Mouse (Mus musculus): Measurements from ENCODE around the gene Ralbp1. TPM values are rescaled to one million over a fixed set of nuclear protein-coding genes. Genes with fewer than 3 reads are reported as not detected.

Gene Ralbp1
- polyA plus RNA-seq, 2 experiments, result 15.7 to 36.0 TPM

DNA sequence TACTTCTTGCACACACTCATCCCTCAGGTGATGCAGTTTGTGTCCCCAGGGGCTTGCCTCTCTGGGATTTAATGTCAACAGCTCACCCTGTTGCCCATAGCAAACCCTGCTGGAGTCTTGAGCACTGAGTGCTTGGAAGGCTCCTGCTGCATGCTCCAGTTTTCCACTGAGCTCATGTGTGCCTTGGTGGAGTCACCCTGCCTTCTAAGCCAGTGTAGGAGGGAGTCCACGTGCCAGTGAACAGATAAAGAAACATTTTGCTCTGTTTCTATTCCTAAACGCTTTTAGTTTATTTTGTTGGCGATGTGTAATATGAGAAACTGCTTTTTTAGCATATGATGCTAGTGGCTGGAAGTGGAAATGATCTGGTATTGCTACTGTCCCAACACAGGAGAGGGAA, 48.9 kb downstream of the Ralbp1 start:
- Histone ChIP-seq H3K27me3 (ENCODE audit: control insufficient read depth, insufficient read depth, low read length) (no peaks in the 10 kb centered on the region), H3K4me1 (replicated peaks; ENCODE audit: control insufficient read depth in 2 of 2, insufficient read depth in 2 of 2, low read length in 1 of 2) (no peaks in the 10 kb centered on the region), H3K4me3 (ENCODE audit: insufficient read depth in 1 of 2, low read depth in 2 of 2, low read length in 2 of 2) (no peak overlapping the region), H3K27ac (no peak overlapping the region), H3K36me3 (replicated peaks; ENCODE audit: control insufficient read depth, insufficient read depth, low read depth) (peaks cover 28% of the 10 kb centered on the region), H3K9ac (replicated peaks) (no peak overlapping the region), H3K4me2 (ENCODE audit: low read depth) (no peak overlapping the region), H3K9me3 (ENCODE audit: control insufficient read depth, low read length) (no peaks in the 10 kb centered on the region)
- no peak for DNase-seq (ENCODE audit: low read depth in 3 of 3, low spot score in 3 of 3)
- TF ChIP-seq CTCF (IDR thresholded peaks at IDR 0.05; ENCODE audit: low read depth), result no peak
- TF ChIP-seq EP300 (IDR thresholded peaks at IDR 0.05; ENCODE audit: low read depth), result no peak
- no peak for ATAC-seq (ENCODE audit: insufficient read depth)
- WGBS (ENCODE audit: insufficient replicate concordance), result 73% methylated on average over 3 of the region's 3 CpGs

GRCm38 (mm10) chr17:65833891-65834290, 51.7 kb downstream of the Ralbp1 start:
- 80% methylated on average over 3 of the region's 3 CpGs for WGBS (ENCODE audit: insufficient replicate concordance)
- DNase-seq (ENCODE audit: low read depth in 3 of 3, low spot score in 3 of 3) (no peak), ATAC-seq (ENCODE audit: insufficient read depth) (no peak)
- H3K36me3 ChIP-seq (replicated peaks; ENCODE audit: control insufficient read depth, insufficient read depth, low read depth), result peaks cover 25% of the 10 kb centered on the region
- H3K4me2 ChIP-seq (ENCODE audit: low read depth), result no peak overlapping the region
- no peaks in the 10 kb centered on the region for H3K27me3 ChIP-seq (ENCODE audit: control insufficient read depth, insufficient read depth, low read length)
- no peaks in the 10 kb centered on the region for H3K4me1 ChIP-seq (replicated peaks; ENCODE audit: control insufficient read depth in 2 of 2, insufficient read depth in 2 of 2, low read length in 1 of 2)
- no peak overlapping the region for H3K4me3 ChIP-seq (ENCODE audit: insufficient read depth in 1 of 2, low read depth in 2 of 2, low read length in 2 of 2)
- H3K9me3 ChIP-seq (ENCODE audit: control insufficient read depth, low read length), result no peaks in the 10 kb centered on the region
- H3K9ac ChIP-seq (replicated peaks), result no peak overlapping the region
- H3K27ac ChIP-seq, result no peak overlapping the region
- TF ChIP-seq EP300 (IDR thresholded peaks at IDR 0.05; ENCODE audit: low read depth) (no peak), CTCF (IDR thresholded peaks at IDR 0.05; ENCODE audit: low read depth) (no peak)

GRCm38 (mm10) chr17:65830216-65830863, 55.3 kb downstream of the Ralbp1 start:
- peak; percentile 13; the same call in 1 of the 2 replicates for TF ChIP-seq CTCF (IDR thresholded peaks at IDR 0.05; ENCODE audit: low read depth)
- TF ChIP-seq EP300 (IDR thresholded peaks at IDR 0.05; ENCODE audit: low read depth), result no peak
- DNase-seq (ENCODE audit: low read depth in 3 of 3, low spot score in 3 of 3) (no peak), ATAC-seq (ENCODE audit: insufficient read depth) (peak; percentile 11; the same call in 1 of the 2 replicates)
- Histone ChIP-seq H3K27ac (no peak overlapping the region), H3K4me3 (ENCODE audit: insufficient read depth in 1 of 2, low read depth in 2 of 2, low read length in 2 of 2) (no peak overlapping the region), H3K9me3 (ENCODE audit: control insufficient read depth, low read length) (no peaks in the 10 kb centered on the region), H3K36me3 (replicated peaks; ENCODE audit: control insufficient read depth, insufficient read depth, low read depth) (peaks cover 9% of the 10 kb centered on the region; the same call in 1 of the 2 replicates), H3K4me1 (replicated peaks; ENCODE audit: control insufficient read depth in 2 of 2, insufficient read depth in 2 of 2, low read length in 1 of 2) (no peaks in the 10 kb centered on the region), H3K9ac (replicated peaks) (no peak overlapping the region), H3K4me2 (ENCODE audit: low read depth) (no peak overlapping the region), H3K27me3 (ENCODE audit: control insufficient read depth, insufficient read depth, low read length) (no peaks in the 10 kb centered on the region)
- WGBS (ENCODE audit: insufficient replicate concordance), result 87% methylated on average over 13 of the region's 13 CpGs

- Histone ChIP-seq H3K27me3 (ENCODE audit: control insufficient read depth, insufficient read depth, low read length) (no peaks in the 10 kb centered on the region), H3K27ac (no peak overlapping the region), H3K4me3 (ENCODE audit: insufficient read depth in 1 of 2, low read depth in 2 of 2, low read length in 2 of 2) (no peak overlapping the region), H3K9ac (replicated peaks) (no peak overlapping the region), H3K4me2 (ENCODE audit: low read depth) (no peak overlapping the region), H3K9me3 (ENCODE audit: control insufficient read depth, low read length) (no peaks in the 10 kb centered on the region), H3K4me1 (replicated peaks; ENCODE audit: control insufficient read depth in 2 of 2, insufficient read depth in 2 of 2, low read length in 1 of 2) (no peaks in the 10 kb centered on the region), H3K36me3 (replicated peaks; ENCODE audit: control insufficient read depth, insufficient read depth, low read depth) (peaks cover 11% of the 10 kb centered on the region; the same call in 1 of the 2 replicates)
- DNase-seq (ENCODE audit: low read depth in 3 of 3, low spot score in 3 of 3), result no peak
- WGBS (ENCODE audit: insufficient replicate concordance), result 87% methylated on average over 11 of the region's 11 CpGs
- TF ChIP-seq CTCF (IDR thresholded peaks at IDR 0.05; ENCODE audit: low read depth) (no peak), EP300 (IDR thresholded peaks at IDR 0.05; ENCODE audit: low read depth) (no peak)
- ATAC-seq (ENCODE audit: insufficient read depth), result no peak
Measured at GRCm38 (mm10) chr17:65828951-65829350, 56.6 kb downstream of the Ralbp1 start.

DNA sequence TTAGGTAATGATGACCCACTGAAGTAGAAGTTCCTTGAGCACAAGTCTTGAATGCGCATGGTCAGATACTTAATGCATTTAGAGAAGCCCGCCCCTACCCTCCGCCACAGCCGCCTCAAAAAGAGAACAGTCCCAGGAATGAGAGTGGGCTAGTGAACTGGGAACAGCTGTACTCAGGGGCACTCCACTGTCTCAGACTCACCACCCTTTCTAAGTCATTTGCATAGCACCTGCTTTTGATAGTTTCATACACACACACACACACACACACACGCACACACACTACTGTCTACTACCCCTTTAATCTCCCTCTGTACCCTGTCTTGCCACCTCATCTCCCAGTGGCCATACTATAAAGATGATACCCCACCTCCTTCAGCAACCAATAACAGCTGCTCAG, 57.7 kb downstream of the Ralbp1 start:
- 74% methylated on average over 5 of the region's 5 CpGs for WGBS (ENCODE audit: insufficient replicate concordance)
- ATAC-seq (ENCODE audit: insufficient read depth), result no peak
- Histone ChIP-seq H3K36me3 (replicated peaks; ENCODE audit: control insufficient read depth, insufficient read depth, low read depth) (peaks cover 7% of the 10 kb centered on the region; the same call in 1 of the 2 replicates), H3K4me3 (ENCODE audit: insufficient read depth in 1 of 2, low read depth in 2 of 2, low read length in 2 of 2) (no peak overlapping the region), H3K4me1 (replicated peaks; ENCODE audit: control insufficient read depth in 2 of 2, insufficient read depth in 2 of 2, low read length in 1 of 2) (no peaks in the 10 kb centered on the region), H3K4me2 (ENCODE audit: low read depth) (no peak overlapping the region), H3K27me3 (ENCODE audit: control insufficient read depth, insufficient read depth, low read length) (no peaks in the 10 kb centered on the region), H3K9ac (replicated peaks) (no peak overlapping the region), H3K9me3 (ENCODE audit: control insufficient read depth, low read length) (no peaks in the 10 kb centered on the region), H3K27ac (no peak overlapping the region)
- no peak for DNase-seq (ENCODE audit: low read depth in 3 of 3, low spot score in 3 of 3)
- TF ChIP-seq CTCF (IDR thresholded peaks at IDR 0.05; ENCODE audit: low read depth), result no peak
- no peak for TF ChIP-seq EP300 (IDR thresholded peaks at IDR 0.05; ENCODE audit: low read depth)
